Mouse (Mus musculus): Measurements from ENCODE around the gene Ostf1.

The Ostf1 gene

DNA sequence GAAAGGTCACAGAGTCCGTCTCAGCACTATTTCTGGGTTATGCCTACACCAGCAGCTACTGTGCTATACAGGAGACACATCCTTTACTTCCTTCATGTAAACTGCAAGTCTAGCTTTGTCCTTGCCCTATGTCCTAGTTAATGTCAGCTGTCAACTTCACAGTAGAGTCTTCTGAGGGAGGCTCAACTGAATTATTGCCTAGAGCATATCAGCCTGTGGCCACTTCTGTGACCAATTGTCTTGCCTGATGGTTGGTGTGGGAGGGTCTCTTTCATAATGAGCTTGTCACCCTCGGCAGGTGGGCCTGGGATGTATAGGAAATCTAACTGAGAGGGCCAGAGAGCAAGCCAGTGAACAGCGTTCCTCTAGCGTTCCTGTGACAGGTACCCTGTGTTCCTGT lies 11.8 kb upstream of the Ostf1 start:
- no peak for DNase-seq

DNA sequence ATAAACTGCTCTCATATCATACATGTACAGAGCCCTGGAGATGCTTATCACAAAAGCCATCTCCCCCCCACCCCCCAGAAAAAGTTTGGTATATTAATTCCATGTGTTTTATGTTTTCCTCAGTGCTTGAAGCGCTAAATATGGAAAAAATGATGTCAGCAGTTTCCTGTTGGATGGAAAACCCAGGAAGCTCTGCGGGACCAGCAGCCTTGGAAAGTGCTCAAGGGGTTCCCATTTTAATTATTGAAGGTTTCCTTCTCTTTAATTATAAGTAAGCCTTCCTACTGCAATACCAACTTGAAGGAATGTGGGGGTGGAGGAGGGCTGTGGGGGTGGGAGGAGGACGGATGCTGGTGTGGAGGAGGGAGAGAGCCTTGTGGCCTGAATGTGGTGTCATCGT lies 9.4 kb upstream of the Ostf1 start:
- DNase-seq, result no peak

DNA sequence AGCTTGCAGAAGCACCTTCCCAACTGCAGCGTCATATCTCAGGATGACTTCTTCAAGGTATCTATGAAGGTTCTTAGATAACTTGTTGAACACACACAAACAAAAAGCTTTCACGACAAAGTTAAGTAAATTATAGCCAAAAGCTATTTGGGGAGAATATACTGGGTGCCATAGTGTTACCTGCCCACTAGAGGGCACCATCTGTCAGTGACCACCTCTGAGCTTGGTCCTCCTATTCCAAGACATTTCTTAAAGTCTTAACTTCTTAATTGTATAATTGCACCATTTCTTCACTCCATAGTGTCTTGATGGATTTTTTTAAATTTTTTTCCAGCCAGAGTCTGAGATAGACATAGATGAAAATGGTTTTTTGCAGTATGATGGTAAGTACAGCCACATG lies 7.9 kb upstream of the Ostf1 start:
- DNase-seq, result no peak

DNA sequence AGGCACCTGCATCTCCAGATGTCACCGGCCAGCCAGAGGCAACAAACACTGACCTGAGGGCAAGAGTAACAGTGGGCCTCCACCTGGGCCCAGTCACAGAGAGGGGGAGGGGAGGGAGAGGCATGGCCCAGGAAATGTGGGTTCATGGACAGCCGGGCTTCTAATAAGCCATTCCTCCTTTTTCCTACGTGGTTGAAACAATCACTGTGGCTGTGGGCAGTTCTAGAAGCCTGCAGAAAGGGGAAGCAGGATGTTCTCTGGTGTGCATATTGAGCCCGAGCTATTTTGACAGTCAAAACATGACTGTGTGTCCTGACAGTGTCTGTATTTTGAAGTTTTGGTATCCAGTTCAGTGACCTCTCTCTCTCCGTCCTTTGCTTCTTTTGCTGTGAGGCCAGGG lies 7.3 kb upstream of the Ostf1 start:
- no peak for DNase-seq

DNA sequence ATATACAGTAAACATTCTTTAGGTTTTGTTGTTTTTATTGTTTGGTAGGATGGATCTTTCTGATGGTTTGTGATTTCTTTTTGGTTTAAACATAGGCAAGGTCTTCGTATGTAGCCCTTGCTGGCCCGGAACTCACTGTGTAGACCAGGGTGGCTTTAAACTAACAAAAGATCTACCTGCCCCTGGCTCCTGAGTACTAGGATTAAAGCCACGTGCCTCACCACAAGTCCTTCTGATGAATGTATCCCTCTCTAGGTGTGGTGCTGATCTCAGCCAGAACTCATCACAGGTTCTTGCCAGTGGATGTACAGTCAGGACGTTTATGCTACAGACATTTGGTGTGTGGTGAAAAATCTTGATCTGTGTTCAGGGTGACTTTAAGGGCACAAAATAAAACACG lies 6.3 kb upstream of the Ostf1 start:
- no peak for DNase-seq

DNA sequence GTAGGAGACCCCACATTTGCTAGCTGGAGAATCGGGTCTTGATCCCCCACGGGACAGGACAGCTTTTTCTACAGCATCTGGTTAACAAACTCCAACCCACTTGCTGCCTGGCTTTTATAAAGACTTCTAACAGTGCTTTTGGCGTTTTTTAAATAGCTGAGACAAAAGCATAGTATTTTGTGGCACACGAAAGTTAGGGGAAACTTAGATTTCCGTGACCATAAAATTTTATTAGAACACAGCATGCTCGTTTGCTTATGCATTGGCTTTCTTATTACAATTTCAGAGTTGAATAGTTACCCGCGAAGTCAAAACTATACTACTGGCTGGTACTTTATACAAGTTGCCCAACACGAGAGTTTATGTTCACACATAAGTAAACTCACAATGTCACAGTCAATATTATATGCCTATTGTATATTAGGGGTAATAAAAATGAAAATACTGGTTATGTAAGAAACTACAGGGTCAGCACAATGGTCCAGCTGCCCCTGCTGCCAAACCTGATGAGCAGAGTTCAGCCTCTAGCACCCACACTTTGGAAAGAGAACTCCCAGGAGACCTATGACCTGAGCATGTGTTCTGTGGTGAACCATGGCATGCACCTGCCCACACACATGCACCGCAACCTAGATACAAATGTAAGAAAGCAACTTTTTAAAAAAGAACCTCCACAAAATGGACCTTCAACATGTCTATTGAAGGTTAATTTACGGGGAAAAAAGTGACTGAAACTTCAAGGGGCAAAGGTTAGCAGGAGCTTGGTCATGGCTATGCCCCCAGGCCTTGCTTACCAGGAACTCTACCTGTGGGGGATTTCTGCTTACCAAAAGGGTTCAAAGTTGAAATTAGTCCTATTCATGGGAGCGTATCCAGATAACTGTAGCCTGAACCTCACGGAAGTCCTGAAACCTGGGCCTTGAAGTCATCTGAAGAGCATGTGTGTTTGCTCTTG lies 885 bp upstream of the Ostf1 start:
- no peak for DNase-seq

DNA sequence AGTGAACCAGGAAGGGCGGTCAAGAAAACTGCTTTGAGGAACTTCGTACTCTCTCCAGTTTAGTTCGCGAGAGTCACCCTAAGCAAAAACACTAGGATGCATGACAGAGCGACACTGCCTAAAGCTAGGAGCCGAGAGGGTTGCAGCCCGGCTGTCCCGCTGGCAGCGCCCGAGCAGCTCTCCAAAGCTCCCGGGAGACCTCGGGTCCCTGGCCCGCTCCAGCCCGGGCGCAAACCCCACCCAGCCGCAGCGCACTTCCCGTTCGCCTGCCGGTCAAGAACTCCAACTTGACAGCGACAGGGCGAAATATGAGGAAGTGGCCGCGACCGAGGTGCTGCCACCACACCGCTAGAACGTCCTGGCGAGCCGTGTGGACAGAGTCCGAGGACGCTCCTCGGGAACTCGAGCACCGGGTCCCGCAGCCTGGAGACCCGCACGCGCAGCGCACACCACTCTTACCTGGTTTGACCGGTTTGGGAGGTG lies 421 bp downstream of the Ostf1 start:
- peak; percentile 48 for DNase-seq

DNA sequence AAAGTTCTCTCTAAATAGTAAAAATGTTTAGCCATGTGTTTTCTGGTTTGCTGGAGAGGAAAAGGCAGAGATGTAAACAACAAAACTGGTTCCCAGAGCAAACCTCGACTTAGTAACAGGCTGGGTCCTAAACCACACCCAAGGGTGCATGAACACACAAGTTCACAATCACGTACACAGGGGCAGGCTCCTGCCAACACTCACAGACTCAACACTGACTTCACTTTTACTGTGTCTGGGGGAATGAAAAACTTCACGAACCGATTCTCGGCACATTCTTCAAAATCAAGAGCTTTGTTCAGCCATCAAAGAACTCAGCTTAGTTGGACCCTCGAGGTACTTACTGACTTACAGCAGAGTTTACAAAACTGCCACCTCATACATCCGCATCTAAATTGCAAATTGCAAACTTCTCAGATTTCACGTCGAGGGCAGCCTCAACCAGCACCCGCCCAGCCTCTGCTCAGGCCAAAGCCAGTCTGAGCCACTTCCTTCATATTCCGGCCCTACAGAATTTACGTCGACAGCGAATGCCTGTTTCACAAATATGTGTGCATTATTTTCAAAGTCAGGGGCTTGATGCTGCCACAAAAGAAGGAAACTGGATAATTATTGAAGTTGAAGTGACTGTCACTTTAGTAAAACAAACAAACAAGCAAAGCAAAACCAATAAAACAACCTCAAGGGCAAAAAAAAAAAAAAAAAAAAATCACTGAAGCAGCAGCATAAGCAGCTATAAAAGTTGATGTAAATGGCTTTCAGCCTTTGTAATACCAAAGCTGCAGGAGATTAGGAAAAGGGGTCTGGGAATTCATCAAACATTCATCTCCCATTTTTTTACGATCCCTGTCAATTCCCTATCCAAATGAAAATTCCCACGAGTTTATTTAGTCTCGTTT lies 1.2 kb downstream of the Ostf1 start:
- DNase-seq, result no peak

DNA sequence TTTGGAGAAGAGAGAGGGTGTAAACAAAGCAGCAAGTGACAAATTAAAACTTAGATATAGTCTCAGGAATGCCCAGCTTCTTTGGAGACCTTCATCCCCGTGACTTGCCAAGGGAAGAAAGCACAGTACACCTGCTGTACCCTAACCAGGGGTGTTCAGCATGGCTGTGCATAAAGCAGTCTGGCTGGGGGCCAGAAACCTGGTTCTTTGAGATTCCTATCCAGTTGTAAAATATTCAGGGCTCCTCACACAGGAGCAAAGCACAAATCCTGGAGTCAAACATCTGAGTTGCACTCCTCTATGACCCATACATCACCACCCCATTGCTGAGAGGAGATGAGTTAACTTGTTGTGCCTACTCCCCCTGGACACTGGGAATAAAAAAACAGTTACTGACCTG lies 2.0 kb downstream of the Ostf1 start:
- DNase-seq, result no peak

DNA sequence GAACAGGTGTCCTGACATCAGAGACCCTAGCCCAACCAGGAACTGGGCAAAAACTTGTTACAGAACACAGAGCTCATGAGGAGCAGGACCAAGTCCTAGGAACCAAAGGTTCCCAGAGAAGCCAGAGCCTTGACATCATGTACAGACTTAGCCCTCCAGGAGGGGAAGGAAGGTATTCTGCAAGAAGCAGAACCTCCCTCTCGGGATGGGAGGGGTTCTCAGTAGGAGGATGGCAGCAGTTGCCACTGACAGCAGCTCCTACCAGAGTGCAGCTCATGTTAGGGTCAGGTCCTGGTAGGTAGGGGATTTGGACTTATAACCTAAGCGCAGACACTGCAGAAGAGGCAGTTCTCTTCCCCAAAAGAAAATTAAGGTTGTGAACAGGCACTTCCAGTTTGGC lies 7.7 kb downstream of the Ostf1 start:
- no peak for DNase-seq

DNA sequence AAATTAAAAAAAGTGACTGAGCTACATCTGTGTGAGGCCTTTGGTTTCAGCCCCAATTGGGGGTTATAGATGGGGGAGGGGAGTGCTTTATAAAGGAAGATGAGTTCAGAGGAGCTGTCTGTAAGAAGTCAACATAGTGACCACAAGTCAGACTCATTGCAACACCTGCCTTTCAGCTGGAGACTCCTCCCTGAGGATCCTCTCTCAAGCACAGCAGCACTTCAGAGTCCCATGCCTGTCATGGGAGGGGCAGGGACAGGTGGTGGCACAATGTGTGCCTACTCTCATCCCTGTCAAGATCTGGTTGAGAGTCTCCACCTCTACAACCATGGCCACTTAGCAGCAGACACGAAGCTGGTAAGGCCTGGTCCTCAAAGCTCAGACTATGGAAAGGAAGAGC lies 11.9 kb downstream of the Ostf1 start:
- DNase-seq, result no peak

DNA sequence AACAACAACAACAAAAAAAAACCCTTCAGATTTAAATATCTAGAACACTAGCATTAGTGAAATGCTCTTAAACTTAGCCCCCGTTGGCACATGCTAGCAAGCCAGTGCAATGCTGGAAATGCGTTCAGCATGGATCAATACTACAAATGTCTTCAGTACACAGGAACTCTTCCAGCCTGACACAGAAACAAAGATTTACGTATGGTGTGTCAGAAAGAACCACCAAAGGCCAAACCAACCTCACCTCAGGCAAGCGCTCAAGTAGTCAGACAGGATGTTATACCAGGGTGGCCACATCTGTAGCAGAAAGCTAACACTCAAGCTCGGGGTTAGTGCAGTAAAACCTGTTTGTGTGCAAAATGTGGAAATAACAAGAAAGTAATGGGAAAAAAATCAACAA lies 12.6 kb downstream of the Ostf1 start:
- DNase-seq, result no peak

DNA sequence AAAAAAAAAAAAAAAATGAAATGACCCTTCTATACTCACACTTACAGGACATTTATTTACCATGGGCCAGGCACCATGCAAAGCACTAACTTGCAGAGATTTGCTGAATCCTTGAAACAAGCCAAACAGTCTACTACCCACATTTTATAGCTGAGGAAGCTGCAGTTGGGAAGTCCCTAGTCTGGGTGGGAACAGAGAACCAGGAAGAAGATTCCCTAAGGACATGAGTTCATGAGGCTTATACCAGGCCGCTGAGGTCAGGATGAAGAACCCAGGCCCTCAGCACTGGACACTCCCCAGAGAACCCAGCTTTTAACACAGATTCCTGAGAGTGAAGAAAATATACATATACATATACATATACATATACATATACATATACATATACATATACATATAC lies 14.1 kb downstream of the Ostf1 start:
- no peak for DNase-seq

DNA sequence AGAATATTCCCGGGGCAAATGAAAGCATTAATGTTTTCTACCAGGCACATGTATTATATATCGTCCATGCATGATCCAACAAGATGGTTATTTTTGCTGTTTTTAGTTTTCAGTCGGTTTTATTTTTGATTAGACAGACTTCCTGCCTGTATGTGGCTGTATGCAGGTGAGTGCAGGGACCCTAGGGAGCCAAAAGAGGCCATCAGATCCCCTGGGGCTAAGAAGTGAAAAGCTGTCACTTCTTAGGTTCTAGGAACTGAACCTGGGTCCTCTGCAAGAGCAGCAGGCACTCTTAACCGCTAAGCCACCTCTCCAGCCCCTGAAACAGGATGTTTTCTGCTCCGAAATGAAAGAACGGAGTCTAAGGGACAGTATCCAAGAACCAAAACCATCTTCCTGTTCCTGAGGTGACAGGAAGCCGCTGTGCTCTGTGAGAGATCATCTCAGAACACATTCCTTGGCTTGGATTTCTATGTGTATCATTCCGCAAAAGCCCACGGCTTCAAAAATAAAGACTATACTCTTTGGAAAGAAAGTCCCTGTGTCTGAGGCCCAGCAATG lies 15.9 kb downstream of the Ostf1 start:
- DNase-seq, result no peak

DNA sequence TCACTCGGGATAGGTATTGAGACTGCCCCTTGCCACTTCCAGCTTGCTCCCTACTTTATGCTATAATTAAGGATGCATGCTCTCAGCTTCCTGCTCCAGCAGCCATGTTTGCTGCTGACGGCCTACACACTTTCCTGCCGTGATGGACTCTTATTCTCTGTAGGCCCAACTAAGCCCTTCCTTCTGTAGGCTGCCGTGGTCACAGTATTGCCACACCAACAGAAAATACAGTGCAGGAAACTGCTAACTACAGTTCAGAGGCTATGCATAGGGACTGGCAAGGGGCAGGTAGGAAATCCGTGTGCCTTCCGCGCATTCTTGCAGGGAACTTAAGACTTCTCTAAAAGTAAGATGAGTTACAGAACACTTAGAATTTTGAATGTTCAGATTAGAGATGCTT lies 17.3 kb downstream of the Ostf1 start:
- no peak for DNase-seq

DNA sequence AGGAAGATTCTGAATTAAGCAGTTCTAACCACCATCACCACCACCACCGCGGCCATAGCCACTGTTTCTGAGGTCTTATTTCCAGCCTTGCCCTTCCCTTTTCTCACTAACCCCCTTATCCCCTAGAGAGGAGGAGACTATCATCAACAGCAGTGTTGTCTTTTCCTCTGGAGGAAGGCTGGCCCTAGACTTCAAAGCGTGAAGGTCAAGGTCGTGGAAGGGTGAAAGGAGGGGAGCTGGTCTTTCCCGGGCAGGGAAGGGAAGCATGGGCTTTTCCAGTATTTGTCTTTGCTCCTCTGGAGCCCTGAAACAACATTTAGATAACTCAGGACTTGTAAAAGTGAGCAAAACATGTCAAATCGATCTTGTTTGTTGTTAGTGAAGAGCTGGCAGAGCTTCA lies 22.6 kb downstream of the Ostf1 start:
- DNase-seq, result no peak

DNA sequence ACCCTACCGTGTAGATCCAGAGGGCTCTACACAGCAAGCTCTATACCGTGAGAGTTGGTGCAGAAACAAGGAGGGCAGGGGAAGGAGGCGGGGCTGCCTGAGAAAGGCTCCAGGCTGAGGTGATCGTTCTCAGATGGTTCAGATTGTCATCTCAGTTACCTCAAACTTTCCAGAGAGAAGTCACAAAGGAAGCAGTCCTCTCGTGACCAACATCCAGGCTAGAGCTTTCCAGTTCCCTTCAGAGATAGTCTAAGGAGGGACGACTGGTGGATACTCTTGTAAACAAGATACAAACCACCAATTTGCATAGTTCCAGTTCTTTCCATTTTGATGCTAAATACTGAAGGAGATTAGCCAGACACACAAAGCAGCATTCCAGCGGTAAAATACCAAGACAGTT lies 23.7 kb downstream of the Ostf1 start:
- no peak for DNase-seq

DNA sequence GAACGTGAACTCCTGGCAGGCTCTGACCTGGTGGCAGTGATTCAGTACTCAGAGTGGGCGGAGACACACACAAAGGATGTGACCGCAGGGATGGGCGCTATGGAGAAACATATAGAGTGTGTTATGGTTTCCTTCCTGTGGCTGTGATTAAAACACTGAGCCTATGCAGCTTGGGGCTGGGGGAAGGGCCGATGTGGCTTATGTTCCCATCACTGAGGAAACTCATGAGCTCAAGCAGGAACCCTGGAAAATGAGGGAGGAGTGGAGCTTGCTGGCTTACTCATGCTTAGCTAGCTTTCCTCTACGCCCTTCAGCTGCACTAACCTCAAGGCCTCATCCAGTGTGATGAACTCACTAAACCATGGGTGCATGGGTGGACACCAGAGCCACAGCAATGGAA lies 28.6 kb downstream of the Ostf1 start:
- DNase-seq, result no peak

DNA sequence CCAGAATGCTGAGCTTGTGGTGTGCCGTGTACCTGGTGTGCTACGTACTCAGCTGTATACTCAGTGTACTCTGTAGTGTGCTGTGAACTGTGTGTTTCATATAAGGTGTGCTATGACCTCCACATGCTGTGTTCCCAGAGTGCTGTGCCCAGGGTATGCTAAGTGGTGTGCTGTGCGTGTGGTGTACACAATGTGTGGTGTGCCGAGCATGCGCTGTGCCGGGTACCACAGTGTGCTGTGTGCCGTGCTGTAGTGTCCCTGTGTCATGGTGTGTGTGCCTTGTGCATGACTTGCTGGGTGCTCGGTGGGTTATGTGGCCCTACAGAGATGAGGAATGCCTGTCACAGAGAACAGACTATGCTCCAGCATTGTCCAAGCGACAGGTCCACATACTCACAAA lies 31.0 kb downstream of the Ostf1 start:
- DNase-seq, result no peak

DNA sequence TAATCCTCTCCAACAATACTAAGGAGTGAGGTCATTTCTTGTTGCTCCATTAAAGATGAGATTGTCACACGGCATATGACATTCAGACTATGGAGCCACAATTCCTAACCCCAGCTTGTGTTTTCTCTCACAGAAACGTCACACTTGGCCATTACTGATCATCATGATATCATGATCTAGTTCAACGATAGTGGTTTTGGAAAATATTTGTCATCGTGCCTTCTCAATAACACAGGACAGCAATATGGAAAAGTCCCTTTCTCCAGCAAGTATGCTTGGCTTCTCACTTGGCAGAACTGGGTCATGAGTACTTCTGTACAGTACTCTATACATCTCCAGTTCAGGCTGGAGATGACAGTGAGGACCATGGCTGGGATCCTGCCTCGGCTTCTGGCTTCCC lies 32.0 kb downstream of the Ostf1 start:
- no peak for DNase-seq

DNA sequence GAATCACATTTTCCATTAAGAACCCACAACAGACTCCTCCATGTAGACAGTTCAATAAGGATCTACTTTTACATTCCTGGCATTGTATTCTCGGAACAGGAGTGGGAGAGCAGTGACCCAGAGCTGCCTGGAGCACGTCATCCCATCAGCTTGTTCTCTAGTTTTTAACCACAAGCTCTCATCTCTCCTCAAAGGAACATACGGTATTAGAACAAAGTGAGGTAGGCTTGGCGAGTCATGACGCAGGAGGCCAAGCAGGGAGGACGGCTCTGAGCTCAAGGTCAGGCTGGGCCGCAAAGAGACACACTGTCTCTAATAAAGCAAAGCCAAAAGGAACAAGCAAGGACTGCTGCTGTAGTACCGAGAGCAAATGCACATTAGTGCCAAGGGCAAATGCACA lies 32.6 kb downstream of the Ostf1 start:
- no peak for DNase-seq

DNA sequence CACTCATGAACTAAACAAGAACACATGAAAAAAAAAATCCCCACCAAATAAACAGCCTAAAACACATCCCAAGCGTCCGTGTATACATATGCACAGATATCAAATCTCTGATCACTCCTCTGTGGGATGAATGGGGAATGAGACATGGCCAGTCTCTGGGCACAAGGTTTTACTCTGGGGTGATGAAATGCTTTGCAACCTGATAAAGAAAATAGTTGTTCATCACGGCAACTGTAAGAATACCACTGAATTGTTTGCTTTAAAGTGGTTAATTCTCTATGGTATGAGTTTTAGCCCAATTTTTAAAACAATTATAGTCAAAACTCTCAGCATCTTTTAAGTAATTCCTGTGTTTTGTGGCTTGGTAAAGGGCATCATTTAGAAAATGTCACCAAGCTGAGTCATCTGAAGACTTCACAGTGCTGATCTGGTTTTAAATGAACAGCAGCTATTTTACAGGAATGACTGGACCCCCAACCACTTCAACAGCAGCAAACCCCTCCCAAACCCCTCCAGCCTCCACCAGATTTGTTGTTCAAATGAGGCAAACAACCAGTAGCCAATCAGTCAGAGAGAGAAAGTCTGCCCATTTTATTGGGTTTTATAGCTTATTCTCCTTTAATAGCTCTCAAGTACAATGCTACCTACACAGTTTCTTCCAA lies 33.2 kb downstream of the Ostf1 start:
- DNase-seq, result no peak

DNA sequence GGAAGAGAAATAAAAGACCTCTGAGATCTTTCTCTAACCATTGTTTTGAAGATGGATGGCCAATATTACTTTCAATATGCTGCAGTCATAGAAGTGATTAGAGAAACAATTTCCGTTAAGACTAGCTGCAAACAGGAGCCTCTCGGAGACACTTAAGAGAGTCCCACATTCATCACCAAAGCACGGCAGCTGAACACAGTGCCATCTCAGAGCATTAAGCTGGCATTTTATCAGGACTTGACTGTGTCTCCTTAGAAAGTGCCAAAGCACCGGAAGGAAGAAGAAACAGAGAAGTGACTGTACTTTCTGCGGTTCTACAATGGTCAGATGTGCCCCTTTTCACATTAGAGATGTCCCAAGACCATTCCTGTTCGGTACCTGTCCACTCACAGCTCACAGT lies 33.9 kb downstream of the Ostf1 start:
- DNase-seq, result no peak
